Mouse (Mus musculus) limb, embryonic 12.5 days (tissue): ENCODE results near the gene Dydc2. TPM values are rescaled to one million over a fixed set of nuclear protein-coding genes. Genes with fewer than 3 reads are reported as not detected.
A peak's percentile ranks its signal among the peaks of the same experiment; 100 is the strongest.

Experiments
- ATAC-seq: fragments of 200-750 bp; cut with Nextera tagmentation; 2 replicates; pipeline ENCODE4 v1.8.0; 2017; ENCODE audit warnings: low read depth, moderate TSS enrichment; ENCODE audit not compliant: insufficient number of reproducible peaks, insufficient read depth, low FRiP score, low TSS enrichment
- H3K27ac ChIP-seq: fragments of 300-500 bp; sonication (generic); 2 replicates; pipeline ENCODE4 v1.5.1; 2016; ENCODE audit warnings: mild to moderate bottlenecking, moderate library complexity
- H3K27me3 ChIP-seq: fragments of 300-500 bp; sonication (generic); 2 replicates; pipeline ENCODE4 v1.6.1; 2016; ENCODE audit warnings: mild to moderate bottlenecking, moderate library complexity
- H3K36me3 ChIP-seq: fragments of 300-500 bp; sonication (generic); 2 replicates; pipeline ENCODE4 v1.6.1; 2016; ENCODE audit warnings: mild to moderate bottlenecking, moderate library complexity
- H3K4me1 ChIP-seq: fragments of 300-500 bp; sonication (generic); replicated peaks from 2 replicates; pipeline ENCODE4 v1.6.1; 2016
- H3K4me2 ChIP-seq: fragments of 300-500 bp; sonication (generic); 2 replicates; pipeline ENCODE4 v1.6.1; 2016; ENCODE audit warnings: mild to moderate bottlenecking, moderate library complexity
- H3K4me3 ChIP-seq: fragments of 300-500 bp; sonication (generic); replicated peaks from 2 replicates; pipeline ENCODE4 v1.5.1; 2016; ENCODE audit warnings: mild to moderate bottlenecking
- H3K9ac ChIP-seq: fragments of 300-500 bp; sonication (generic); replicated peaks from 2 replicates; pipeline ENCODE4 v1.6.1; 2016; ENCODE audit warnings: mild to moderate bottlenecking, moderate library complexity
- H3K9me3 ChIP-seq: fragments of 300-500 bp; sonication (generic); 2 replicates; pipeline ENCODE4 v1.6.1; 2016; ENCODE audit warnings: mild to moderate bottlenecking, moderate library complexity
- WGBS: fragments of 180-500 bp; shearing (Covaris S2); methylation state at CpG from one replicate; pipeline ENCODE4 v1.1.7; 2016; 5-methylcytosine and 5-hydroxymethylcytosine counted together
- polyA plus RNA-seq: library from polyadenylated mRNA; unstranded; fragments of >200 nt; fragmentation: Nextera tagmentation; extraction: Ambion mirVana; gene quantifications from 2 replicates; pipeline ENCODE4 v1.2.1, GENCODE M21; 2016

The Dydc2 gene
- polyA plus RNA-seq, 1 experiment from 2014 or later = not detected

DNA sequence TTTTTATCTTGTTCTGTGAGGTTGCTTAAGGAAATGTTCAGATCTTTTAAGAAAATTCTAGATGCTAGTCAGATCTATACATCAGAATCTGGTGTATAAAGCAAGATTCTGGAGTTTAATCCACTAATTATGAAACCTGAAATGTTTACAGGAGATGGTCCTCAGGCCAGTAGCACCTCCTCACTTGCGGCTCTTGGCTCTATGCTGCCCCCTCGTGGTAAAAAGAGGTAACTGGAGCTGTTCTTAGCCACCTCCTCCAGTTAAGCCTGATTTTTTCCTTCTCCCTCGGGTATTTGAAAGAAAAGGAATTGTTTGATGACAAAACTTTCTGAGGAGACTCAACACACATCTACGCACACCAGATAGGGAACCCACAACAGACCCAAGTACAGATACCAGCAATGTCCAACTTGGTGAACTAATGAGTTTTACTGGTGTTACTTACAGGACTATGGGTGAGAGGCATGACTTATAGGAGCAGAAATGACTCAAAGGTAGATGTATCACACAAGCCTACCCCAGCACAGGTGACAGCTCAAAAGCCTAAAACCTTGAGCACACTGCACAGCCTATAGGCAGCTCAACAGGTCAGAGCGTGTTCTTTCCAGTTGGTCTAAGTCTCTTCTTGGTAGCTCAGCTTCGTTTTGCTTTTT lies 33.7 kb downstream of the Dydc2 start:
- peak; percentile 63 for ATAC-seq
- Histone ChIP-seq H3K9me3 (no peaks in the 10 kb centered on the region), H3K4me1 (no peaks in the 10 kb centered on the region), H3K9ac (no peak overlapping the region), H3K4me3 (no peak overlapping the region), H3K27ac (no peak overlapping the region), H3K36me3 (no peaks in the 10 kb centered on the region), H3K4me2 (no peak overlapping the region), H3K27me3 (no peaks in the 10 kb centered on the region)
- whole genome bisulfite sequencing = 36% methylated on average over 6 of the region's 6 CpGs

DNA sequence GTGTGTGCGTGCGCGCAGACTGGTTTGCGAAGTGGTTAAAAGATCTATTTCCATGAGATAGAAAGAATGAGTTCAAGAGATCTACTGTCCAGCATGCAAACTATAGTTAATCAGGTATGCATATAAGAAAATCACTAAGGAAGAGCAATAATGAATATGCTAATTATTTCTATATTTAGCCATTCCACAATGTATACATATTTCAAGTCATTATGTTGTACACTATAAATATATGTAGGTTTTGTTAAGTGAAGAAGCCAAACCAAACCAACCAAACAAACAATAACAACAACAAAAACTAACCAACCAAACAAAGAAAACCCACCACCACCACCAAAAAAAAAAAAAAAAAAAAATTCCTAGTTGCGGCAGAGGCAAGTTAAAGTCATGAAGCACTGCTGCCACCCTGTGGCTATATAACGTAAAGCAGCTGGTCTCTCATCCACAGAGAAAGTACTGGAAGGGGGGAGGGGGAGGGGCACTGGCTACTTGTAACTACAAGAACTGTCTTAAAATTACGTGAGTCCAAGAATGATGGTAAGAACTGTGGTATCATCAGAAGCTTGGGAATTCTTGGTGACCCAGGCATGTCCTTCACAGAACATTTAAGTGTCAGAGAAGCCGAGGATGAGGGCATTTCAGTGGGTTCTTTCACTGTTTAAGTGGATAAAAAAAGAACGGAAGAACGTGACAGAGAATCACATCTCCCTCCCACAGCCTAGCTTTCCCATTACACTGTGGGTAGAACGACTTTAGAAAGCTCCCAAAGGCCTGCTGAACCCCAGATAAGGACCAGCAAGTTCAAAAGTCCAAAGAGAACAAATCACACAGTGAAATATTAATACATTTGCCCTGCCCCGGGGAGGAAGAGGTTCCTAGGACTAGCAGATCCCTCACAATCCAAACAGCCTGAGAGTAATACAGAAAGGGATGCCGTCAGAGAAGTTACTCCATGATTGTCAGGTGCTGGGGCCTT lies 35.6 kb downstream of the Dydc2 start:
- no peaks in the 10 kb centered on the region for H3K27me3 ChIP-seq

DNA sequence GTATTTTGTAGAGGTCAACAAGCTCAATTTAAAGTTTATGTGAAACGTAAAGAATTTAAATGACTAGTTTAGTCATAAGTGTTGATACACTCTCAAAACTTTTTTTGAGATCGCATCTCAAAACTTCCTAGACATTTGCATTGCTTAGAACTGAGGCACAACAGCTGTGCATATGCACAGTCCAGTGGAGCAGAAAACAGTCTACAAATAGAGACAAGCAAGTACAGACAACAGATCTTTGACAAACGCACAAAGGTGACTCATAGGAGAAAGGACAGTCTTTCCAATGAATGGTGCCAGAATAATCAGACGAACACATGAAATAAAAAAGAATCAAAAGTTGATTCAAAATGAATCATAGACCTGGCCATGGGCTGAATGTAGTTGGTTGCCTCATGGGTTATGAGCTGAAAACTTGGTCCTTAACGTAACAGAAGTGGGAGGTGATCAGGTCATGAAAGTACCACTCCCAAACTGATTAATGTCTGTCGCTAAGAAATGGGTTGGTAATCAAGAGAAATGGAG lies 38.0 kb downstream of the Dydc2 start:
- no peak overlapping the region for H3K4me3 ChIP-seq
- ATAC-seq = no peak
- H3K4me2 ChIP-seq = no peak overlapping the region
- no peaks in the 10 kb centered on the region for H3K36me3 ChIP-seq
- no peaks in the 10 kb centered on the region for H3K9me3 ChIP-seq
- WGBS = 92% methylated on average over 6 of the region's 6 CpGs
- H3K27ac ChIP-seq = no peak overlapping the region
- H3K4me1 ChIP-seq = no peaks in the 10 kb centered on the region
- no peak overlapping the region for H3K9ac ChIP-seq
- no peaks in the 10 kb centered on the region; the same call in 1 of the 2 replicates for H3K27me3 ChIP-seq

More for the DNA sequence above, 35.6 kb downstream of the Dydc2 start:
- no peak overlapping the region for H3K27ac ChIP-seq
- no peaks in the 10 kb centered on the region for H3K36me3 ChIP-seq
- no peak overlapping the region for H3K4me3 ChIP-seq
- H3K4me1 ChIP-seq = no peaks in the 10 kb centered on the region
- H3K4me2 ChIP-seq = no peak overlapping the region
- no peaks in the 10 kb centered on the region for H3K9me3 ChIP-seq
- H3K9ac ChIP-seq = no peak overlapping the region
- WGBS = 60% methylated on average over 13 of the region's 13 CpGs
- ATAC-seq = no peak

DNA sequence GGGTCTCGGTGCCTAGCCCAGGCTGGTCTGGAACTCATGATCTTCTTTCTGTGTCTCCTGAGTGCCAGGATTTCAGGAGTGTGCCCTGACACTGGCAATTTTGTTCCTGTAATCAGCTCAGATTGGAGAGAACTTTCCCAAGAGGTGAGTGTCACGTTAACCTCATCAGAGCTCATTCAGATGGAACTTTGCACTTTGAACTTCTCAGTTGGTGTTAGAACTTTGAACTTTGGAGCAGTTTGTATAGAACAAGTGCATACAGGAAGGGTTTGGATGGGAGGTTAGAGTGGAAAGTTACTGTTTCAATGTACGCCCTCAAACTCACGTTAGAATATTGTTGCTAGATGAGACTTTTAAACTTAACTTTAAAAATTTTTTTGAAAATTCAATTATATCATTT lies 39.7 kb downstream of the Dydc2 start:
- Histone ChIP-seq H3K9ac (no peak overlapping the region), H3K4me2 (no peak overlapping the region), H3K9me3 (no peaks in the 10 kb centered on the region), H3K27ac (no peak overlapping the region), H3K4me3 (no peak overlapping the region), H3K4me1 (no peaks in the 10 kb centered on the region), H3K36me3 (no peaks in the 10 kb centered on the region), H3K27me3 (no peaks in the 10 kb centered on the region; the same call in 1 of the 2 replicates)
- 71% methylated on average over 4 of the region's 4 CpGs for WGBS
- no peak for ATAC-seq

DNA sequence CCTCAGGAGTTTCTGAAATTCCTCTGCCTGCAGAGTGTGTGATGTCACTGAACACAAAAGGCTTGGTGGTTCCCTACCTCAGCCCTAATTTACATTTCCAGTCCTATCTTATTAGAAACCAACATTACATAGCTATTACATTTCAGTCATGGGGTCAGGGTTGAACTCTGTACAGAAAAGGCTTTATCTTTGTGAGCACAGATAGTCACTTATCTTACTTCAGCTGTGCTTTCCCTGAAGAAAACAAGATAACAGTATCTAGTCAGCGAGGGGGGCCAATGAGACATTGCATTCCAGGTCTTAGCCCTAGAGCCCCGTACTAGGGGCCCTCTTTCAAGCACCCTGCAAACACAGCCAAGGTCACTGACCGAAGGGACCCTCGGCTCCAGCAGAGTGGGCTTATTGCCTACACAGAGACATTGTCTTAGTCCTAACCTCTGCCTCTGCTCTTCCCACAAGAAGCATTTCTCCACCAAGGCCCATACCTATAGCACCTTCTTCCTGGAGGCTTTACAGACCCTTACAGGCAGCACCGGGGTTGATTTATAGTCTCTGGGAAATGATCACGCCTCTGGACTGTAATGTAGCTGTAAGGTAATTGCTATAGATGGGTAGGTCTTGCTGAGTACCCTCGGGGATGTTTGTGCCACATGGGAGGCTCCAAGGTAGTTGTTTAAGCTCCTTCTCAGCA lies 43.3 kb downstream of the Dydc2 start:
- ATAC-seq = no peak
- Histone ChIP-seq H3K9ac (no peak overlapping the region), H3K27me3 (no peaks in the 10 kb centered on the region; the same call in 1 of the 2 replicates), H3K4me1 (no peaks in the 10 kb centered on the region), H3K4me3 (no peak overlapping the region), H3K36me3 (no peaks in the 10 kb centered on the region), H3K9me3 (no peaks in the 10 kb centered on the region), H3K4me2 (no peak overlapping the region), H3K27ac (no peak overlapping the region)
- WGBS = 67% methylated on average over 7 of the region's 7 CpGs

DNA sequence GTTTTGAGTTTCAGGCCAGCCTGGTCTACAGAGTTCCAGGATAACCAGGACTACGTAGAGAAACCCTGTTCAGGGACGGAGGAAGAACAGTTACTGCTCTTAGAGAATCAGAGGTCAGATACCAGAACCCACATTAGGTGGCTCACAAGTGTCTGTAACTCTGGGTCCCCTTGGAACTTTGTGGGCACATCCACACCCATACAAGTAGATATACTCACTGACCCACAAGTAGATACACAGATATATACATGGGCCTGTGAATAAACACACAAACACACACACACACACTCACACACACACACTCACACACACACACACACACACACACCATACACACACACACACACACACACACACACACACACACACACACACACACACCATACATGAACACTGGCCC lies 43.9 kb downstream of the Dydc2 start:
- Histone ChIP-seq H3K4me1 (no peaks in the 10 kb centered on the region), H3K36me3 (no peaks in the 10 kb centered on the region), H3K27ac (no peak overlapping the region), H3K4me3 (no peak overlapping the region), H3K4me2 (no peak overlapping the region), H3K27me3 (no peaks in the 10 kb centered on the region; the same call in 1 of the 2 replicates), H3K9ac (no peak overlapping the region), H3K9me3 (no peaks in the 10 kb centered on the region)
- ATAC-seq = no peak
- 89% methylated on average over 2 of the region's 2 CpGs for WGBS

DNA sequence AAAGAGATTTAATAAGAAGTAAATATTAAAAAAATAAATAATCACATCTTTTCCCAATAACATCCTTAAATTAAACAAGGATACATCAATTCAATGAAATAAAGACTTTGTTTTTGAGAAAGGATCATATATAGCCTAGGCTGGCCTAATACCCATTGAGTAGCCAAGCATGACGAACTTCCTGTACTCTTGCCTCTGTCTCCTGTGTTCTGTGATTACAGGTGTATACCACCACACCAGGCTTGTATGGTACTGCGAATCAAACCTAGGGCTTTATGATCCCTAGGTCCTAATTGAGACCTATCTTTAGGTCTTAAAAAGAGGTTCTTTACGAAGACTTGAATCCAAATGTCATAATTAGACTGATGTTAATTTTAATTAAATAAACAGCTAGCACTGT lies 47.8 kb downstream of the Dydc2 start:
- Histone ChIP-seq H3K27me3 (no peaks in the 10 kb centered on the region), H3K4me2 (no peak overlapping the region), H3K36me3 (no peaks in the 10 kb centered on the region), H3K4me1 (no peaks in the 10 kb centered on the region), H3K27ac (no peak overlapping the region), H3K9me3 (no peaks in the 10 kb centered on the region), H3K9ac (no peak overlapping the region), H3K4me3 (no peak overlapping the region)
- ATAC-seq = no peak
- WGBS = 86% methylated on average over 3 of the region's 3 CpGs

DNA sequence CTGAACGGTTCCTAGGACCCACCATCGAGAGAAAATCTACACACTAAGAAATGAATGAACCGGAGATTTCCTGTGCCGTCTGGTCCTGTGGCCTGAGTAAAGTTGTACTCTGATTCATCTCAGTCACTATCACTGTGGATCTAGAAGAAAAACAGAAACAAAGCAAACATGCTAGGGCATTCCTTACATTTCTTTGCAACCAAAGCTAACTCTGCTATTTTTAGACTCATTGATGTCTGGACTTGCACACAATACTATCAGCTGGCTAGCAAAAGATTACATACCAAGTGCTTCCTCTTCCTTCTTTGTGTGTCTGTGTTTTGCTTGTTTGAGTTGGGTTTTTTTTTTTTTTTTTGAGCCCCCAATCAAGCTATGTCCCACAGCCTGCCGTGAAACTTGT lies 51.5 kb downstream of the Dydc2 start:
- Histone ChIP-seq H3K27ac (no peak overlapping the region), H3K4me2 (no peak overlapping the region), H3K36me3 (no peaks in the 10 kb centered on the region), H3K9ac (no peak overlapping the region), H3K9me3 (no peaks in the 10 kb centered on the region), H3K4me3 (no peak overlapping the region), H3K27me3 (no peaks in the 10 kb centered on the region), H3K4me1 (peaks cover 9% of the 10 kb centered on the region; the same call in 1 of the 2 replicates)
- WGBS = 79% methylated on average over 5 of the region's 5 CpGs
- ATAC-seq = no peak

DNA sequence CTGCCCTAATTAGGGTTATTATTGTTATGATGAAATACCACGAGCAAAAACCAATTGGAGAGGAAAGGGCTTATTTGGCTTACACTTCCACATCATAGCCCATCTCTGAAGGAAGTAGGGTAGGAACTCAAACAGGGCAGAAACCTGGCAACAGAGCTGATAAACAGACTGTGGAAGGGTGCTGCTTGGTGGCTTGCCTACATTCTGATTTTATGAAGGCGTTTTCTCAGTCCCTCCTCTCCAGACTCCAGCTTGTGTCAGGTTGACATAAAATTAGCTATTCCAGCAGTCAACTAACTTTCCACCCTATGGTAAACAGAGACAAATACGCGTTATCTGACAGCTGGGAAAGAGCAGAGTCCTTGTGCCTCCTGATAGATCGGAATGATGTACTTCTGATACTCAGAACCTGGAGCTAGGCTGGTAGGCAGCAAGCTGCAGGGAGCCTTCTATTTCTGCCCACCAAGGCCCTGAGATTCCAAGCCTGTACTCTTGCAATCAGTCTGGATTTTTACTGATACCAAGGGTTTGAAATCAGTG lies 54.2 kb downstream of the Dydc2 start:
- no peak overlapping the region for H3K4me3 ChIP-seq
- WGBS = 76% methylated on average over 5 of the region's 5 CpGs

DNA sequence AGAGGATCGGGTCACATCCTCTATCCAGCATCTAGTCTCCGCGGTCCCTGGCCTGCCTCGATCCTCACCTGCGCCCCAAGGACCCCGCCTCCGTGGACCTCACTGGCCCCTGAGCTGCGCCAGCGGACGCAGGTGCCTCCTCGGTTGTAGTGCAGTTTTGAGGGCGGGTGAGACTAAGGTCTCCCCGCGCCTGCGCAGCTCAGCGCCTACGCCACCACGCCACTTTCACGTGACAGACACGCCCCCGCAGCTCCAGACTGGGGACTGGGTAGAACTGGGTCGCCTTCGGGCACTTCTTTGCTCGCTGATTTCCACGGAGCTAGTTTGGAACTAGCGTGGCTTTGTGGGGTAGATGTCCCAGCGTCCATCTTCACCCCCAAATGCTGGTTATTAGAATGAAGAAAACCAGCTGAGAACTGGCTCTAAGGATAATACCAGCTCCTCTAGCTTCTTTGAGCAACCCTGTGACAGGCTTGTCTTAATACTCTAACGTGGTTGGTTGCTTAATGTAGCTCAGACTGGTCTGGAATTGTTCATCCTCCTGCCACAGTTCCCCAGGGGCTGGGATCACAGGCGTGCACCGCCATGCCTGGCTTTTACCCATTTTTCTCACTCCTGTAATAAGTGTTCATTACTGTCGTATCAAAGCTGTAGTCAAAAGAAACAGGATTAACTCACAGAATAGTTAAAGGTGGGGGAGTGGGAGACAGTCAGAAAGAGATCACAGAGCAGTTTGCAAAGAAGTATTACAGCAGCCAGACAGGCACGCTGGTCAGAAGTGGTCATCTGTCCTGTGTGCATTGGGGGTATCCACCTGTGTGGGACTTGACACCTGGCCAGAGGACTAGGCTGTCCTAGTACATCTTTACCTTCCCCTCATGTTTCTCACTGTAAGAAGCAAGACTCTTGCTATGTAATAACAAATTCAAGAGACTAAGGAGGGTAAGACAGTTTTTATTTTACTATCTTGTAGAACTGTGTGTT lies 55.1 kb downstream of the Dydc2 start, which contains the start of gene Fam213a:
Fam213a (minus strand) TSS at position 159 of the 984 bp plus-strand sequence.
- Histone ChIP-seq H3K27ac (no peak within 1 kb of the TSS), H3K4me1 (peaks cover 9% of the 10 kb centered on the region; the same call in 1 of the 2 replicates), H3K9ac (peak within 1 kb of the TSS; percentile 60), H3K4me2 (peak within 1 kb of the TSS; percentile 73), H3K27me3 (no peaks in the 10 kb centered on the region), H3K4me3 (peak within 1 kb of the TSS; percentile 56), H3K36me3 (no peaks in the 10 kb centered on the region), H3K9me3 (no peaks in the 10 kb centered on the region)
- WGBS = 4% methylated on average over 32 of the region's 32 CpGs
- peak; percentile 96 for ATAC-seq

More for the DNA sequence above, 54.2 kb downstream of the Dydc2 start:
- H3K4me1 ChIP-seq = peaks cover 9% of the 10 kb centered on the region; the same call in 1 of the 2 replicates
- H3K9ac ChIP-seq = no peak overlapping the region
- no peaks in the 10 kb centered on the region for H3K36me3 ChIP-seq
- H3K27ac ChIP-seq = no peak overlapping the region
- no peaks in the 10 kb centered on the region for H3K27me3 ChIP-seq
- ATAC-seq = no peak
- H3K4me2 ChIP-seq = peak overlapping the region; percentile 73; the same call in 1 of the 2 replicates
- no peaks in the 10 kb centered on the region for H3K9me3 ChIP-seq
